Mouse (Mus musculus): ENCODE measurements around the gene Rnf220. TPM values are rescaled to one million over a fixed set of nuclear protein-coding genes. Genes with fewer than 3 reads are reported as not detected.

Rnf220 gene
- polyA plus RNA-seq, 1 experiment = 38.2 TPM

DNA sequence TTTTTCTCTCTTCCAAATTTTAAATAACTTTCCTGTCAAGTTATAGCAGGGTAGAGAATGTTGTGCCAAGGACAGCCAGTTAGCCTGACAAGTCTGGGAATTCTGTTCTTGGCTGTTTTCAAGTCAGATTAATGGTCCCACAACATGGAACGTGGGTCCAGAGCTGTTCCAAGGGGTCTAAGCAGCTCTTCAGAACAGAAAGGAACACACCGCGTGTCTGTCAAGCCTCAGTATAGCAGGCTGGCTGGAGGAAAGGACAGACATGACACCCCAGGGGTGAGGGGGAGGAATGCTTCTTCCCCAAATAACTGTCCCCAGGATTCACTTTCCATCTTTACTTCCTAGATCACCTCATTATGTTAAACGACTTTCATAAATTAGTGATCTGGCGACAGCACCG is 5.0 kb downstream of the Rnf220 start:
- no peaks in the 10 kb centered on the region for H3K36me3 ChIP-seq (replicated peaks; ENCODE audit: low read length)
- no peaks in the 10 kb centered on the region for H3K9me3 ChIP-seq
- no peak overlapping the region for H3K4me3 ChIP-seq (replicated peaks)
- peaks cover 38% of the 10 kb centered on the region for H3K4me1 ChIP-seq
- TF ChIP-seq FLI1 (IDR thresholded peaks at IDR 0.05; ENCODE audit: low read length) (no peak), GATA1 (IDR thresholded peaks at IDR 0.05; ENCODE audit: borderline replicate concordance, low read length) (no peak)
- peaks cover 93% of the 10 kb centered on the region for H3K27me3 ChIP-seq (replicated peaks)

DNA sequence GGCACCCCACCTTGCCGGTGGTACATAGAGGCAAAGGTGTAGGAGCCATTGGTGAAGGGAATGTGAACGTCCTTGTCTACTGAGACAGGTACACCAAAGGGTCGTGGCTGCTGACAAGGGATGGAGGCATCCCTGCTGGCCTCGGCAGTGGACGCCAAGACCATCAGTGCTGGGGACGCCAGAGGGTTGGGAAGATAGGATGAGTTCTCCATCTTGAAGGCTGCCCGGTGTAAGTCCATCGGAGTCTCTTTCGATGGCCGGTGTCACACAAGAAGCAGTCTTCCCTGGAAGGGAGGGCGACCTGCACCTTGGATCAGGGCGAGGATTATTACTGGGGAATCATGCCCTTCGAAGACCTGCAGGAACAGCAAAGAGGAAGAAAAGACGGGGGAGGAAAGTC is 6.9 kb downstream of the Rnf220 start:
- Histone ChIP-seq H3K9me3 (0 out of 2 replicates have a peak, but pooled peaks cover 1% of the 10 kb centered on the region), H3K27me3 (replicated peaks) (peaks cover 93% of the 10 kb centered on the region), H3K4me3 (replicated peaks) (no peak overlapping the region), H3K36me3 (replicated peaks; ENCODE audit: low read length) (no peaks in the 10 kb centered on the region), H3K4me1 (peaks cover 23% of the 10 kb centered on the region)
- no peak for TF ChIP-seq FLI1 (IDR thresholded peaks at IDR 0.05; ENCODE audit: low read length)
- TF ChIP-seq GATA1 (IDR thresholded peaks at IDR 0.05; ENCODE audit: borderline replicate concordance, low read length) = no peak

DNA sequence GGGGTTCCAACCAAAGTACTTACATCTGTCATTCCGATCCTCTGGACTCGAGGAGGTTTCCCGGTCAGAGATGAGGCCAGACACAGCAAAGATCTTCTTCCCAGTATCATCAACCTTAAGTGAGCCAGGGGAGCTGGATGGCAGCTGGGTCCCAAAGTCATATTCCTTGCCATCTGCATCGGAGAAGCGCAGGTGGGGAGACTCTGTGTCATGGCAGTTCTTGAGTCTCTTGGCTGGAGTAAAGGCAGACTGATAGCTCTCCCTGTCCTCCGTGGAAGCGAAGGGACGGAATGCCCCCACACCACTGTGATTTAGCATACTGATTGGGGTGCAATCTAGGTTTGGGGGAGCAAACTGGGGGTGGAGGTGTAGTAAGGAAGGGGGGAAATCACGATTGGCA is 7.3 kb downstream of the Rnf220 start:
- no peaks in the 10 kb centered on the region for H3K36me3 ChIP-seq (replicated peaks; ENCODE audit: low read length)
- peaks cover 93% of the 10 kb centered on the region for H3K27me3 ChIP-seq (replicated peaks)
- H3K4me1 ChIP-seq = peaks cover 23% of the 10 kb centered on the region
- no peak for TF ChIP-seq FLI1 (IDR thresholded peaks at IDR 0.05; ENCODE audit: low read length)
- TF ChIP-seq GATA1 (IDR thresholded peaks at IDR 0.05; ENCODE audit: borderline replicate concordance, low read length) = no peak
- H3K4me3 ChIP-seq (replicated peaks) = no peak overlapping the region
- H3K9me3 ChIP-seq = 0 out of 2 replicates have a peak, but pooled peaks cover 3% of the 10 kb centered on the region

DNA sequence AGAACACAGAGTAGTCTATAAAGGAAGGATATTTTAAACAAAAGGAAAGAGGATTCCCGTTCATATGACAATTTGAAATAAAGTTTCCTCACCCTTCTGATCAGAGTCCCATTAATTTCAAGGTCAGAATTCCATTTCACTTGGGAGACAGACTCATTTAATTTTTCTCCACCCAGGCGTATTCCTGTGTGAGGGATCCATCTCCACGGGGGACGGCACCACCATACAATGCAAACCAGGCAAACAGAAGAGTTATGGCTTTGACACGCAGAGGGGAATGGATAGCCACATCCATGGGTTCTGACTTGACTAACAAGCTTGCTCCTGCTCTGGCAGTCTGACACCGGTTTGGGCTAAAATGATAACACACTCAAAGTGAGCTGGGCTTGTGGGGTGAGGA is 9.4 kb downstream of the Rnf220 start:
- Histone ChIP-seq H3K4me3 (replicated peaks) (no peak overlapping the region), H3K9me3 (0 out of 2 replicates have a peak, but pooled peaks cover 3% of the 10 kb centered on the region), H3K4me1 (peaks cover 14% of the 10 kb centered on the region), H3K36me3 (replicated peaks; ENCODE audit: low read length) (no peaks in the 10 kb centered on the region), H3K27me3 (replicated peaks) (peaks cover 77% of the 10 kb centered on the region)
- no peak for TF ChIP-seq GATA1 (IDR thresholded peaks at IDR 0.05; ENCODE audit: borderline replicate concordance, low read length)
- TF ChIP-seq FLI1 (IDR thresholded peaks at IDR 0.05; ENCODE audit: low read length) = no peak

DNA sequence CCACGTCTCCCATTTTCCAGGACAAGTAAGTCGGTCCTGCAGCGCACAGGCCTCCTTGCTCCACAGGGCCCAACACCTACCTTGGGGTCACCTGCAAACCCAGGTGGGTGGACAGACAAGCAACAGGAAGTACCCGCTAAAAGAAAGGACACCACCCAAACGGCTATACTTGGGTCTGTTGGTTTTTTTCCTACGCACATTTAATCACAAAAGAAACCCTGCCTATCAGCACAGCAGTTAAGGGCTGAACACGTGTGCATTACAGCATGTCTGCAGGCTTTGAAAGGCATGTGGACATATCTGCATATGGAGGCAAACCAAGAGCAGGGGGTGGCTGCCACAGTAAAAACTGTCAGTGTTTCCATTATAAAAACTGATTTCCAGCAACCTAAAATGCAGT is 10.7 kb downstream of the Rnf220 start:
- Histone ChIP-seq H3K36me3 (replicated peaks; ENCODE audit: low read length) (no peaks in the 10 kb centered on the region), H3K4me3 (replicated peaks) (no peak overlapping the region), H3K9me3 (0 out of 2 replicates have a peak, but pooled peaks cover 3% of the 10 kb centered on the region), H3K4me1 (peaks cover 14% of the 10 kb centered on the region), H3K27me3 (replicated peaks) (peaks cover 70% of the 10 kb centered on the region)
- TF ChIP-seq FLI1 (IDR thresholded peaks at IDR 0.05; ENCODE audit: low read length) (no peak), GATA1 (IDR thresholded peaks at IDR 0.05; ENCODE audit: borderline replicate concordance, low read length) (no peak)

DNA sequence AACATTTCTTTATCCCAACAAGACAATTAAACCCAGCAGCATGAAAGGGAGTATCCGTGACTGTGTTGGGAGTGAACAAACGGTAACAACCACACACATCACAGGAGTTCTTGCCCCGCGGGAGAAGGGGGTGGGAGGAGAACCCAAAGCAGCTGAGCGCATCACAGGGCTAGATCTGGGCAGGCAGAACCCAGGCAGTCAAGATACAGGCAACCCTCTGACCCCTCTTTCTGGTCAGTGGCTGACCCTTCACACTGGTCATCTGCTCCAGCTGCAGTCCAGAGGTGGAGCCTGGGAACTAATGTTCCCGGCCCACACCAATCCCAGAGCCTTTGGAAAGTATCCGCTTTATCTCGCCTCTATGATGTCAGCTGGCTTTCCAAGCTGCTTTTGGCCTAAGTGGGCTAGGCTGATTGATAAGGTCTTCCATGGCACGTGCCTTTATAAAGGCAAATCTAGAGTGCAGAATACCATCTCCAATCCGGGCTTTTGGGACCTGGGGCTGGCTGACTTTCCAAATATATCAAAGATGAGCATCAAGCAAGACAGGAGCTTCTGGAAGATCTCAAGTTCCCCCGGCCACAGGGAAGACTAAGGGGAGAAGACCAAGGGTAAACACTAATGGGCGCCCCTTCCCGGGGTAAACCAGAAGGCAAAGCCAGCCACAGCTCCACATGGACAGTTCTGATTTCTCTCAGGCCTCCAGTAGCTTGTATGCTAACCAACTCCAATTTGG is 11.6 kb downstream of the Rnf220 start:
- peaks cover 66% of the 10 kb centered on the region for H3K27me3 ChIP-seq (replicated peaks)

DNA sequence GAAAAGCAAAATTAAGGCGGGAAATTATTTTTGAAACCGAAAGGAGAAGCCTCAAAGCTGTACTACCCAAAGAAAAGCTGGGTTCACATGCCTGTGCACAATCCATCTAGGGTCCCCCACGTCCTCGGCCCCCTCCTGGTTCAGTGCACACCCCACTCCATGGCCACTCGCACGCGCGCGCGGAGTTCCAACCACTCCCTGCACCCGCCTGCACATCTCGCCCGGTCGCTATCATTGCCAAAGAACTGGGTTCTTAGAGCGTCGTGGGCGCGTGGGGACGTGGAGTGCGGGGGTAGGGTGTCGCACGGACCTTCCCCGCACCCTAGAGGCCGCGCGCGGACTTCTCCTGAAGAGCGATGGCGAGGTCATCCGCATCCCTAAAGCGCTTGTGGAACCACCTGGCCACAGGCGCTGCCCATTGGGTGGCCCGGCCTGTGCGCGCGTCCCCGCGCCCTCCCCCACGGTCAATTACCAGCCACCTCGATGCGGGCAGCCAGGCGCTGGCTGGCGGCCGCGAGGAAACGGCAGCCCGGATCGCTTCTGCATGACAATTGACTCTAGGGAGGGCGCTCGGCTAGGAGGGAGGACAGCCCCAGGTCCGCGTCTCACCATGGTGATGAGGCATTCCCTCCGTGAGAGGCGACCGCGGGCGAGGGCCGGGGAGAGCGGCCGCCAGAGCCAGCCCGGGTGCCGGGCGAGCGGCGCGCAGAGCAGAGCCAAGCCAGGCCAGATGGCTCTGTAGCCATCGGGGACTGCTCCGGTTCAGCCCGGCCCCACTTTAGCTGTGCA is 12.4 kb downstream of the Rnf220 start:
- Histone ChIP-seq H3K9me3 (0 out of 2 replicates have a peak, but pooled peaks cover 3% of the 10 kb centered on the region), H3K36me3 (replicated peaks; ENCODE audit: low read length) (no peaks in the 10 kb centered on the region), H3K27me3 (replicated peaks) (peaks cover 65% of the 10 kb centered on the region), H3K4me3 (replicated peaks) (peak overlapping the region; percentile 89), H3K4me1 (peaks cover 32% of the 10 kb centered on the region)
- no peak for TF ChIP-seq GATA1 (IDR thresholded peaks at IDR 0.05; ENCODE audit: borderline replicate concordance, low read length)
- no peak for TF ChIP-seq FLI1 (IDR thresholded peaks at IDR 0.05; ENCODE audit: low read length)

More for the DNA sequence above, 11.6 kb downstream of the Rnf220 start:
- H3K36me3 ChIP-seq (replicated peaks; ENCODE audit: low read length) = no peaks in the 10 kb centered on the region
- no peak overlapping the region for H3K4me3 ChIP-seq (replicated peaks)
- TF ChIP-seq GATA1 (IDR thresholded peaks at IDR 0.05; ENCODE audit: borderline replicate concordance, low read length) = no peak
- no peak for TF ChIP-seq FLI1 (IDR thresholded peaks at IDR 0.05; ENCODE audit: low read length)
- H3K9me3 ChIP-seq = 0 out of 2 replicates have a peak, but pooled peaks cover 3% of the 10 kb centered on the region
- peaks cover 24% of the 10 kb centered on the region for H3K4me1 ChIP-seq

DNA sequence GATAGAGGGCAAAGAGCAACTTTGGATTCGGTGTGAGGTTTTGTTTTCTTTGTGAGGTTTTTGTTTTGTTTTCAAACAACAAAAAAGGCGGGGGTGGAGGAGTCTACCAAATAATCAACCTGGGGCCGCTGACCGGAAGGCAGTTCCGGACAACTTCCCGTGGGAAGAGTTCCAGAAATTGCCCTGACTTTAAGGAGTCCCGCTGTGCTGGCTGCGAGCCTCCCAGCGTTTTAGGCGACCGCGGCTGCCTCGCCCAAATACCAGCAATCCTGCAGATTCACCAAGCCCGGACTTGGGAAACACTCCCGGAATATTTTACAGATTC is 13.0 kb downstream of the Rnf220 start:
- Histone ChIP-seq H3K4me3 (replicated peaks) (peak overlapping the region; percentile 89), H3K36me3 (replicated peaks; ENCODE audit: low read length) (no peaks in the 10 kb centered on the region), H3K4me1 (peaks cover 37% of the 10 kb centered on the region), H3K9me3 (0 out of 2 replicates have a peak, but pooled peaks cover 3% of the 10 kb centered on the region), H3K27me3 (replicated peaks) (peaks cover 64% of the 10 kb centered on the region)
- TF ChIP-seq GATA1 (IDR thresholded peaks at IDR 0.05; ENCODE audit: borderline replicate concordance, low read length) (no peak), FLI1 (IDR thresholded peaks at IDR 0.05; ENCODE audit: low read length) (no peak)

DNA sequence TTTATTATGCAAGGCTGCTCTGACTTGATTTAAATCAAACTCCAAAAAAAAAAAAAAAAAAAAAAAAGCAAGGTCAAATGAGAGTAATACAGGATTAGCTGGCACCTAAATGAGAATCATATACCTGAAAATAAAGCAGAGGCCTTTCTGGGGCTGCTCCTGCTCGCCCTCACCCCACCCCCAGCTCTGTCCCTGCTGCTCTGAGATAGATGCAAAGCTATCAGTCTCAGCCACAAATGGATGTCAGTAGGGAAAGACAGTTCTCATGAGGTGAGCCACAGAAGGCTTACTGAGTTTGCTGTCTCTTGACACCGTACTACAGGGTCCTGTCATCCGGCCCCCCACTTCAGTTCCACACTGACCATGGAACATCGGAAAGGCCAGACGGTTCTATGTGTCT is 14.7 kb downstream of the Rnf220 start:
- TF ChIP-seq FLI1 (IDR thresholded peaks at IDR 0.05; ENCODE audit: low read length) = no peak
- TF ChIP-seq GATA1 (IDR thresholded peaks at IDR 0.05; ENCODE audit: borderline replicate concordance, low read length) = no peak
- no peak overlapping the region for H3K4me3 ChIP-seq (replicated peaks)
- H3K4me1 ChIP-seq = peaks cover 55% of the 10 kb centered on the region

More for the DNA sequence above, 14.7 kb downstream of the Rnf220 start:
- peaks cover 61% of the 10 kb centered on the region for H3K27me3 ChIP-seq (replicated peaks)
- 0 out of 2 replicates have a peak, but pooled peaks cover 3% of the 10 kb centered on the region for H3K9me3 ChIP-seq
- H3K36me3 ChIP-seq (replicated peaks; ENCODE audit: low read length) = no peaks in the 10 kb centered on the region

Data from megakaryocyte, embryonic 14.5 days (primary cell).